Mouse (Mus musculus): Measurements from ENCODE around the gene Ptpn7. TPM values are rescaled to one million over a fixed set of nuclear protein-coding genes. Genes with fewer than 3 reads are reported as not detected.

The Ptpn7 gene
- polyA plus RNA-seq, 1 experiment, result 1.8 TPM

DNA sequence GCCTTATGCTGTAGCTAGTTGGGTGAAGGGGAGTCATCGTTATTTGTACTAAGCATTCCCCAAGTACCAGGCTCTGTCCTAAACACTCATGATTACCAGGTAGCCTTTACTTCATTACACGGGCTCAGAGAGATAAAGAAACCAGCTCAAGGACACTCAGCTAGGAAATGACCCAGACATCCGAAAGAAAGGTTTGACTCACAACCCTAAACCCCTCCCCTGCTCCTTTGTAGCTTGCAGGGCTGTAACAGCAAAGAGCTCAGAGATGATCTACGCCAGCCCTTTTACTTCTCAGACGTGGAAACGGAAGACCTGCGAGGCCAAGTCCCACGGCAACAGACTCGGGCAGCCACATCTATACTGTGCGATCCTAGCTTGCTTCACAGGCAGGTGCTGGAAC lies 37.8 kb downstream of the Ptpn7 start:
- Histone ChIP-seq H3K4me1 (ENCODE audit: control insufficient read depth, insufficient read depth, low read length) (no peaks in the 10 kb centered on the region), H3K9ac (ENCODE audit: low read depth, poor library complexity, severe bottlenecking) (no peak overlapping the region), H3K9me3 (replicated peaks; ENCODE audit: control insufficient read depth, insufficient read depth, low read length, poor library complexity, severe bottlenecking) (no peaks in the 10 kb centered on the region), H3K27ac (ENCODE audit: insufficient read depth, low read length) (no peak overlapping the region), H3K4me3 (ENCODE audit: low read depth, low read length) (no peak overlapping the region), H3K27me3 (ENCODE audit: control insufficient read depth, insufficient read depth, low read length, poor library complexity, severe bottlenecking) (no peaks in the 10 kb centered on the region), H3K36me3 (ENCODE audit: control insufficient read depth, insufficient read depth, low read length, poor library complexity, severe bottlenecking) (no peaks in the 10 kb centered on the region)
- TF ChIP-seq CTCF (IDR thresholded peaks at IDR 0.05; ENCODE audit: low read depth, low read length) (no peak), POLR2A (IDR thresholded peaks at IDR 0.05; ENCODE audit: insufficient read depth, low read length) (no peak), EP300 (IDR thresholded peaks at IDR 0.05; ENCODE audit: insufficient read depth, low read depth, low read length) (no peak)

DNA sequence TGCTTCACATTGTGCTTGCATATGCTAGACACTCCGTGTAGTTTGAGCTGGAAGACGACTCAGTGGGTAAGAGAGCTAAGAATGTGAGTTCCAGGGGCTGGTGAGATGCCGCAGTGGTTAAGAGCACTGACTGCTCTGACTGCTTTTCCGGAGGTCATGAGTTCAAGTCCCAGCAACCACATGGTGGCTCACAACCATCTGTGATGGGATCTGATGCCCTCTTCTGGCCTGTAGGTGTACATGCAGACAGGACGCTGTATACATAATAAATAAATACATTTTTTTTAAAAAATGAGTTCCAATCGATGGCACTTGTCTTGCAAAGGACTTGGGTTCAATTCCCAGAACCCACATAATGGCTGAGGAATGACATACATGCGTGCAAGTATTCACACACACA lies 38.7 kb downstream of the Ptpn7 start:
- no peaks in the 10 kb centered on the region for H3K27me3 ChIP-seq (ENCODE audit: control insufficient read depth, insufficient read depth, low read length, poor library complexity, severe bottlenecking)
- TF ChIP-seq CTCF (IDR thresholded peaks at IDR 0.05; ENCODE audit: low read depth, low read length), result peak; percentile 38
- no peak for TF ChIP-seq POLR2A (IDR thresholded peaks at IDR 0.05; ENCODE audit: insufficient read depth, low read length)
- no peak overlapping the region for H3K9ac ChIP-seq (ENCODE audit: low read depth, poor library complexity, severe bottlenecking)
- H3K9me3 ChIP-seq (replicated peaks; ENCODE audit: control insufficient read depth, insufficient read depth, low read length, poor library complexity, severe bottlenecking), result no peaks in the 10 kb centered on the region
- no peak overlapping the region for H3K27ac ChIP-seq (ENCODE audit: insufficient read depth, low read length)
- H3K36me3 ChIP-seq (ENCODE audit: control insufficient read depth, insufficient read depth, low read length, poor library complexity, severe bottlenecking), result no peaks in the 10 kb centered on the region
- H3K4me1 ChIP-seq (ENCODE audit: control insufficient read depth, insufficient read depth, low read length), result no peaks in the 10 kb centered on the region
- H3K4me3 ChIP-seq (ENCODE audit: low read depth, low read length), result no peak overlapping the region

DNA sequence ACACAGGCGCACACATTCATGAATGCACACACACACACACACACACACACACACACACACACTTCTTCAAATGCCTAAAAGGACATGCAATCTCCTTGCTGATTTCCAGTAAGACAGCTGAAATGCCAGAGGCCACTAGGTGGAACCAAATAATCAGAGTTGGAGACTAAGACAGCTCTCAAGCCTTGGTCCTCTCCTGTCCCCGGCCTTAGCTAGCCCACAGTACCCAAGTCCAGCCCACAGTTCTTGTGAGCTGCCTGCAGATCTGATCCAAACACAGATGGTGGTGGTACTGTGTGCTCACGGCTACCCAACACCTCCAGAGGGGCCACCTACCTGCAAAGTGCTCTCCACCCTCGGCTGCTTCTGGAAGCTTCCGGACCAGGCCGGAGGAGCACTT lies 39.5 kb downstream of the Ptpn7 start:
- no peaks in the 10 kb centered on the region for H3K27me3 ChIP-seq (ENCODE audit: control insufficient read depth, insufficient read depth, low read length, poor library complexity, severe bottlenecking)
- H3K9ac ChIP-seq (ENCODE audit: low read depth, poor library complexity, severe bottlenecking), result no peak overlapping the region
- no peak overlapping the region for H3K27ac ChIP-seq (ENCODE audit: insufficient read depth, low read length)
- TF ChIP-seq POLR2A (IDR thresholded peaks at IDR 0.05; ENCODE audit: insufficient read depth, low read length), result no peak
- TF ChIP-seq EP300 (IDR thresholded peaks at IDR 0.05; ENCODE audit: insufficient read depth, low read depth, low read length), result 0 out of 2 replicates have a peak, but pooled peaks have one; percentile 9
- peak; percentile 55 for TF ChIP-seq CTCF (IDR thresholded peaks at IDR 0.05; ENCODE audit: low read depth, low read length)
- H3K9me3 ChIP-seq (replicated peaks; ENCODE audit: control insufficient read depth, insufficient read depth, low read length, poor library complexity, severe bottlenecking), result no peaks in the 10 kb centered on the region
- no peak overlapping the region for H3K4me3 ChIP-seq (ENCODE audit: low read depth, low read length)
- no peaks in the 10 kb centered on the region for H3K4me1 ChIP-seq (ENCODE audit: control insufficient read depth, insufficient read depth, low read length)
- no peaks in the 10 kb centered on the region for H3K36me3 ChIP-seq (ENCODE audit: control insufficient read depth, insufficient read depth, low read length, poor library complexity, severe bottlenecking)

DNA sequence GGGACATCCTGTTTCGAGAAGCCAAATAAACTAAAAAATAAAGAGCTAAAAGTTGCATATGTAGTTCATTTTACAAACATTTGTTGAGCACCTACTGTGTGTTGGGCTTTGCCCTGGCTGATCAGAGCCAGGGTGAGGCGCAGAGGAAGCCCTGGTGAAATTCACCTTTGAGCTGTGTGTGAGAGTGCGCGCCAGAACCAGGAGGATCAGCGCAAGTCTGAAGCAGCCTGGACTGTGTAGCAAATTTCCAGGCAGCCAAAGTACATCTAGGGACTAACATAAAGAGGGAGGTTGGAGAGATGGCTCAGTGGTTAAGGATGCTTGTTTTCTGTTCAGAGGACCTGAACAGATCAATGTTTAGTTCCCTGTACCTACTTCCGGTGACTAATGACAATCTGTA lies 40.8 kb downstream of the Ptpn7 start:
- H3K9ac ChIP-seq (ENCODE audit: low read depth, poor library complexity, severe bottlenecking), result no peak overlapping the region
- H3K27ac ChIP-seq (ENCODE audit: insufficient read depth, low read length), result no peak overlapping the region
- H3K4me1 ChIP-seq (ENCODE audit: control insufficient read depth, insufficient read depth, low read length), result no peaks in the 10 kb centered on the region
- H3K9me3 ChIP-seq (replicated peaks; ENCODE audit: control insufficient read depth, insufficient read depth, low read length, poor library complexity, severe bottlenecking), result no peaks in the 10 kb centered on the region
- H3K4me3 ChIP-seq (ENCODE audit: low read depth, low read length), result no peak overlapping the region
- TF ChIP-seq CTCF (IDR thresholded peaks at IDR 0.05; ENCODE audit: low read depth, low read length) (no peak), POLR2A (IDR thresholded peaks at IDR 0.05; ENCODE audit: insufficient read depth, low read length) (no peak), EP300 (IDR thresholded peaks at IDR 0.05; ENCODE audit: insufficient read depth, low read depth, low read length) (no peak)
- no peaks in the 10 kb centered on the region for H3K36me3 ChIP-seq (ENCODE audit: control insufficient read depth, insufficient read depth, low read length, poor library complexity, severe bottlenecking)
- no peaks in the 10 kb centered on the region for H3K27me3 ChIP-seq (ENCODE audit: control insufficient read depth, insufficient read depth, low read length, poor library complexity, severe bottlenecking)

DNA sequence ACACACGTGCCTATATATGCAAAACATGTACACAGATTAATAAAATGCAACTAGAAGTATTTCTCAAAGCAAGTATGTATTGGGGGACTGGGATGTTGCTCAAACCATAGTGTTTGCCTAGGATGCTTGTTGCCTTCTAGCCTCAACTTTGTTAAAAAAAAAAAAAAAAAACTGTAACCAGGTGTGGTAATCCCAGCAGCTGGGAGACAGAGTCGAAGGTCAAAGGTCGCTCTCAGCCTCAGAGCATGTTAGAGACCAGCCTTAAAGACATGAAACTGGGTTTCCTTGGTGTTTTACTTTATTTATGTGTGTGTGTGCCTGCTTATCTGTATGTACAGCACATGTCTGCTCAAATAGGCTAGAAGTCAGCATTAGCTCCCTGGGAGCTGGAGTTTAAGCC lies 42.7 kb downstream of the Ptpn7 start:
- H3K27me3 ChIP-seq (ENCODE audit: control insufficient read depth, insufficient read depth, low read length, poor library complexity, severe bottlenecking), result no peaks in the 10 kb centered on the region
- no peak overlapping the region for H3K4me3 ChIP-seq (ENCODE audit: low read depth, low read length)
- H3K9ac ChIP-seq (ENCODE audit: low read depth, poor library complexity, severe bottlenecking), result no peak overlapping the region
- no peaks in the 10 kb centered on the region for H3K36me3 ChIP-seq (ENCODE audit: control insufficient read depth, insufficient read depth, low read length, poor library complexity, severe bottlenecking)
- 0 out of 2 replicates have a peak overlapping the region, but pooled peaks have one; percentile 34 for H3K27ac ChIP-seq (ENCODE audit: insufficient read depth, low read length)
- no peaks in the 10 kb centered on the region for H3K4me1 ChIP-seq (ENCODE audit: control insufficient read depth, insufficient read depth, low read length)
- no peak for TF ChIP-seq POLR2A (IDR thresholded peaks at IDR 0.05; ENCODE audit: insufficient read depth, low read length)
- TF ChIP-seq EP300 (IDR thresholded peaks at IDR 0.05; ENCODE audit: insufficient read depth, low read depth, low read length), result no peak
- no peak for TF ChIP-seq CTCF (IDR thresholded peaks at IDR 0.05; ENCODE audit: low read depth, low read length)
- no peaks in the 10 kb centered on the region for H3K9me3 ChIP-seq (replicated peaks; ENCODE audit: control insufficient read depth, insufficient read depth, low read length, poor library complexity, severe bottlenecking)

DNA sequence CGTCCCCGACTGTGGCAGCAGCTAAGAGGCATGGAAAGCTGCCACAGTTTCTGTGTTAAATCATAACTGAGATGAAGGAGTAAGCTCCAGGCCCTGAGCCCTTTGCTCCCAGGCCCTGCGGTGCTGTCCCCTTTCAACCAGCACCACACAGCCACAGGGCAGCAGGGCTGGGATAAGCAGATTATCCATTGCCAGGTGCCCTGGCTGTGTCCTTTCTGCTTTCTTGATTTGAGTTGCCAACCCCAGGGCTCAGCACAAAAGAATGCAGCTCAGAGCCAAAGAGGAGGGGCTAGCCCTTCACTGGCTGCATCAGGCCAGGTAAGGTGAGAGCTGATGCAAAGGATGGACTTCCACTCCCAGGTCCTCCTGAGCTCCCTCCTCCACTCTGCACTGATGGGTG lies 45.2 kb downstream of the Ptpn7 start:
- Histone ChIP-seq H3K27me3 (ENCODE audit: control insufficient read depth, insufficient read depth, low read length, poor library complexity, severe bottlenecking) (no peaks in the 10 kb centered on the region), H3K9me3 (replicated peaks; ENCODE audit: control insufficient read depth, insufficient read depth, low read length, poor library complexity, severe bottlenecking) (no peaks in the 10 kb centered on the region), H3K4me1 (ENCODE audit: control insufficient read depth, insufficient read depth, low read length) (peaks cover 4% of the 10 kb centered on the region), H3K9ac (ENCODE audit: low read depth, poor library complexity, severe bottlenecking) (no peak overlapping the region), H3K4me3 (ENCODE audit: low read depth, low read length) (no peak overlapping the region), H3K27ac (ENCODE audit: insufficient read depth, low read length) (no peak overlapping the region), H3K36me3 (ENCODE audit: control insufficient read depth, insufficient read depth, low read length, poor library complexity, severe bottlenecking) (no peaks in the 10 kb centered on the region)
- TF ChIP-seq POLR2A (IDR thresholded peaks at IDR 0.05; ENCODE audit: insufficient read depth, low read length), result no peak
- TF ChIP-seq EP300 (IDR thresholded peaks at IDR 0.05; ENCODE audit: insufficient read depth, low read depth, low read length), result no peak
- TF ChIP-seq CTCF (IDR thresholded peaks at IDR 0.05; ENCODE audit: low read depth, low read length), result no peak

Data from ES-Bruce4 (cell line).